Mouse (Mus musculus) ES-E14 (cell line): ENCODE results near the gene Pard3b.

Source experiments
- CHD2 ChIP-seq: IDR thresholded peaks from 2 replicates; pipeline ENCODE4 v1.6.1; 2014; ENCODE audit warnings: mild to moderate bottlenecking, low read depth, low read length, inconsistent platforms
- MAFK ChIP-seq: IDR thresholded peaks from 2 replicates; pipeline ENCODE4 v1.6.1; 2014; ENCODE audit warnings: mild to moderate bottlenecking, low read depth, low read length, inconsistent platforms; ENCODE audit not compliant: insufficient read depth
- ZNF384 ChIP-seq: IDR thresholded peaks from 2 replicates; pipeline ENCODE4 v1.6.1; 2012; ENCODE audit warnings: low read depth, low read length, inconsistent platforms

DNA sequence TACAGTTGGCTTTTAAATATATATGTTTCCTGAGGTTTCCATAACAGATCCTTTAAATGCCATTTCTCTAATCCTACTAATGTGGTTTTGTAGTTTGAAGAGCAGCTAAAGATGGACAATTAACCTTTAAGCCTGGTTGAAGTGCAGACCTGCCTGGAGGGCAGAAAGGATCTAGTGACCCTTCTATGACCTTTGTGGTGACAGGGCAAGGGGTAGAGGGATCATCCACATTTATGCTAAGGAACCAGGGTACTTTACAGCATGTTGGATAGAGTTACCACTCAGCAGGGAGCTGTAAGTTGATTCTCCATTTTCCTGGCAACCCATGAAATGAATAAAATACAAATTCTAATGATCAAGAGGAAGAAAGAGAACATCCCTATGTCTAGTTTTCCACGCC is 47.3 kb downstream of the Pard3b start:
- no peak for TF ChIP-seq MAFK
- no peak for TF ChIP-seq CHD2
- no peak for TF ChIP-seq ZNF384
